Mouse (Mus musculus) spleen, adult 2 months (tissue): ENCODE data around the gene Tbx21.

Experiments
- CTCF ChIP-seq: fragments of 200-500 bp; IDR thresholded peaks from 2 replicates; pipeline ENCODE4 v1.5.1; 2011; ENCODE audit warnings: mild to moderate bottlenecking, inconsistent platforms; ENCODE audit not compliant: insufficient read depth, insufficient read length, insufficient replicate concordance; ENCODE audit errors: extremely low read depth
- POLR2A ChIP-seq: fragments of 200-500 bp; IDR thresholded peaks from 2 replicates; pipeline ENCODE4 v1.6.1; 2011; ENCODE audit warnings: low read depth, low read length, inconsistent platforms

- TF ChIP-seq CTCF (no peak), POLR2A (no peak)
Measured at GRCm38 (mm10) chr11:97152662-97153287, 37.6 kb upstream of the Tbx21 start.
